Mouse (Mus musculus): ENCODE measurements at regions not wholly inside any gene's neighbourhood (a gene's known extent, or its start where the extent isn't known, plus 50 kb on each side); places are given as distances from the start of the nearest gene placed in this dataset.

DNA sequence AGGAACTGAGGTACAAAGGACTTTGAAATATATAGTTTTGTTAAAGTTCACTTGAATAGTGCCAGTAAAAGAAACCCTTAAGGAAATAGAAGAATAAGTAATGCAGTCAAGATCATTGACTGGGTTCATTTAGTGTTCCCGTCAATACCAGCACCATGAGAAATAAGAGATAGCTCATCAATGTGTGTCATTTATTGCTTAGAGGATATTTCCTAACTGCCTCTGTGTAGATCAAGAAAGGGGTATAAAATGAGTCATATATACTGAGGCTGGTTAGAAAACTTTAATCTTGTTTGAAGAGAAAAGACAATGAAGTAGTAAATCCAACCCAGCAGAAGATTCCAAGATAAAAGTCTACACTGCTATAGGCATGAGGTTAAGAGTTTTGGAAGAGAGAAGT is 1119.3 kb upstream of the Ddx18 start:
- Histone ChIP-seq H3K27ac (no peak overlapping the region), H3K4me3 (no peak overlapping the region)
- TF ChIP-seq CTCF (conservative IDR thresholded peaks at IDR 0.05): no peak
- DNase-seq (ENCODE audit: low spot score in 2 of 2): no peak

DNA sequence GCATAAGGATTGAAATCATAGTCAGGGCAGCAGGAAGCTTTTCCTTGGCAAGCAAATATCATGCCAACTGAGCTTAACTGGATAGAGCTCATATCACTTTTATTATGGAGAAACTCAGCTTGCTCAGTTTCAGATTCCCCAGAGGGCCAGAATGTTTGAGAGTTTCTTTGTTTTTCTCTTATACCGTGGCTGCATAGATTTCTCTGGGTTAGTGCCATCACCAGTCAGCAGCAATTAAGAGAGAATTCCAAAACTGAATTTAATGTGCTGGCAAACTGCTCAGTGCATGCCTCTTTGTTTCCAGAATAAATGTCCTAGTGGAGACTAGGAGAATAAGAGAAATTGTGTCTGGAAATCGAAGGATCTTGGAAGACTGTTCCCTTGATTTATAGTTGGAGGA is 1100.3 kb upstream of the Ddx18 start:
- peak; percentile 35 for TF ChIP-seq CTCF (conservative IDR thresholded peaks at IDR 0.05)
- Histone ChIP-seq H3K27ac (no peak overlapping the region), H3K4me3 (no peak overlapping the region)
- peak in 1 of 2 experiments; percentile 15 for DNase-seq (ENCODE audit: low spot score in 2 of 2)

DNA sequence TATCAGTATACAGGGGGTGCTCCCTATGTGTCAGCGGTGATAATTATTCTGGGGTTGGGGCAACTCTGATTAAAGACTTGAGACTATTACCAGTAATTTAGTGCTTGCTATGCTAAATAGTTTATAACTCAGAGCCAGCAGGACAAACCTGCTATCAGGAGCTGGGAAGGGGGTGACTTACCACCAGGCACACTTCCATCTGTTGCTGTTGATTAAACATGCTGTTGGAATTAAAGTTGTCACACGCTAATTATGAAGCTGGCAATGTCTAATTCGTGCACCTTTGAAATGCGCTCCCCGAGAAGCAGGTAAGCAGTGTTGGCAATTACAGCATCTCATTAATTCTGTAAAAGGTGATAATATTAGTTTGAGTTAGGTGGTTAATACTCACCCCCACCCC is 1099.8 kb upstream of the Ddx18 start:
- DNase-seq (ENCODE audit: low spot score in 2 of 2): no peak
- no peak overlapping the region for H3K27ac ChIP-seq
- no peak overlapping the region for H3K4me3 ChIP-seq
- no peak for TF ChIP-seq CTCF (conservative IDR thresholded peaks at IDR 0.05)

All from layer of hippocampus, adult 2 months (tissue).